Mouse (Mus musculus) intestine, embryonic 16.5 days (tissue): ENCODE data around the gene Nosip. TPM values are rescaled to one million over a fixed set of nuclear protein-coding genes. Genes with fewer than 3 reads are reported as not detected.
"Not testable (repeated sequence)": the region's sequence is repeated elsewhere in the genome, so short reads cannot be mapped to it uniquely, and the experiment has no call there.

Experiments used
- ATAC-seq: fragments of 200-750 bp; cut with Nextera tagmentation; 2 replicates; pipeline ENCODE4 v1.8.0; 2017; ENCODE audit warnings: moderate TSS enrichment, moderate library complexity
- H3K27ac ChIP-seq: fragments of 300-500 bp; sonication (generic); 2 replicates; pipeline ENCODE4 v1.5.1; 2014; ENCODE audit warnings: mild to moderate bottlenecking, low read length
- H3K27me3 ChIP-seq: fragments of 300-500 bp; sonication (generic); replicated peaks from 2 replicates; pipeline ENCODE4 v1.6.1; 2014; ENCODE audit warnings: low read length, control low read depth, mixed read lengths; ENCODE audit not compliant: control insufficient read depth, insufficient read depth
- H3K36me3 ChIP-seq: fragments of 300-500 bp; sonication (generic); 2 replicates; pipeline ENCODE4 v1.6.1; 2014; ENCODE audit warnings: low read length, control low read depth; ENCODE audit not compliant: control insufficient read depth, insufficient read depth
- H3K4me1 ChIP-seq: fragments of 300-500 bp; sonication (generic); 2 replicates; pipeline ENCODE4 v1.6.1; 2014; ENCODE audit warnings: low read length, control low read depth, mixed read lengths; ENCODE audit not compliant: control insufficient read depth, insufficient read depth
- H3K4me2 ChIP-seq: fragments of 300-500 bp; sonication (generic); 2 replicates; pipeline ENCODE4 v1.6.1; 2014; ENCODE audit warnings: low read depth, low read length, control low read depth
- H3K4me3 ChIP-seq: fragments of 300-500 bp; sonication (generic); 2 replicates; pipeline ENCODE4 v1.5.1; 2014; ENCODE audit warnings: mild to moderate bottlenecking, low read length
- H3K9ac ChIP-seq: fragments of 300-500 bp; sonication (generic); 2 replicates; pipeline ENCODE4 v1.6.1; 2014; ENCODE audit warnings: low read depth, low read length
- H3K9me3 ChIP-seq: fragments of 300-500 bp; sonication (generic); 2 replicates; pipeline ENCODE4 v1.6.1; 2016; ENCODE audit warnings: low read length, control low read depth; ENCODE audit not compliant: control insufficient read depth
- whole genome bisulfite sequencing: fragments of 180-500 bp; shearing (Covaris S2); extraction: QIAGEN DNeasy Blood & Tissue Kit; methylation state at CpG from one replicate; pipeline ENCODE4 v1.1.7; 2014; 5-methylcytosine and 5-hydroxymethylcytosine counted together
- polyA plus RNA-seq: library from polyadenylated mRNA; unstranded; fragments of >200 nt; fragmentation: Nextera tagmentation; extraction: Ambion mirVana; gene quantifications from 2 replicates; pipeline ENCODE4 v1.2.1, GENCODE M21; 2015

Nosip gene
- polyA plus RNA-seq, 1 experiment from 2014 or later: 56.0 TPM

DNA sequence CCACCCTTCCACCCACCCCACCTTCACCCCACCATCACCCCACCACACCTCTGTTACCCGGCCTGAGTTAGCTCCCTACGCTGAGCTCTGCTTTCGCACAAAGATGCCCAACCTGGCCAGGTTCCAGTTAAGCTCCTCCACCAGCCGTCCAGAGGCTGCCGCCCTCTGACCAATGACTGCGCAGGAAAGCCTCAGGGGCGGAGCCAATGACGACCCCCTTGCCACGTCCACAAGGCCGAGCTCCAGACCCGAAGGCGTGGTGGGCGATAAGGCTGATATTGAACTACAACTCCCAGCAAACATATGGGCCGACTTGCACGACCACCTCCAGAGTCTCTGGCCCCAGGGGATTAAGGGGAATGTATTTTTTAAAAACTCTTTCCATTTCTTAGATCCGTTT lies 29.8 kb downstream of the Nosip start, which contains the start of gene Rcn3:
Rcn3 (minus strand) TSS at position 174 of the 400 bp plus-strand sequence.
- under 1% methylated on average over 16 of the region's 16 CpGs for WGBS

GRCm38 (mm10) chr7:45092828-45093515 lies 30.7 kb downstream of the Nosip start:
- Histone ChIP-seq H3K27ac (peak overlapping the region; percentile 64), H3K4me2 (no peak overlapping the region), H3K9ac (no peak overlapping the region), H3K27me3 (no peaks in the 10 kb centered on the region), H3K9me3 (no peaks in the 10 kb centered on the region), H3K36me3 (0 out of 2 replicates have a peak, but pooled peaks cover 4% of the 10 kb centered on the region), H3K4me1 (peaks cover 18% of the 10 kb centered on the region), H3K4me3 (no peak overlapping the region)
- ATAC-seq: no peak
- WGBS: 52% methylated on average over 12 of the region's 12 CpGs

More for the DNA sequence above, 29.8 kb downstream of the Nosip start, which contains the start of gene Rcn3:
- peaks cover 18% of the 10 kb centered on the region for H3K4me1 ChIP-seq
- peak; percentile 87 for ATAC-seq
- H3K4me2 ChIP-seq: peak within 1 kb of the TSS; percentile 65
- peak within 1 kb of the TSS; percentile 79 for H3K27ac ChIP-seq
- H3K36me3 ChIP-seq: 0 out of 2 replicates have a peak, but pooled peaks cover 4% of the 10 kb centered on the region
- no peaks in the 10 kb centered on the region for H3K27me3 ChIP-seq
- H3K9ac ChIP-seq: peak within 1 kb of the TSS; percentile 75
- H3K4me3 ChIP-seq: peak within 1 kb of the TSS; percentile 57
- no peaks in the 10 kb centered on the region for H3K9me3 ChIP-seq

DNA sequence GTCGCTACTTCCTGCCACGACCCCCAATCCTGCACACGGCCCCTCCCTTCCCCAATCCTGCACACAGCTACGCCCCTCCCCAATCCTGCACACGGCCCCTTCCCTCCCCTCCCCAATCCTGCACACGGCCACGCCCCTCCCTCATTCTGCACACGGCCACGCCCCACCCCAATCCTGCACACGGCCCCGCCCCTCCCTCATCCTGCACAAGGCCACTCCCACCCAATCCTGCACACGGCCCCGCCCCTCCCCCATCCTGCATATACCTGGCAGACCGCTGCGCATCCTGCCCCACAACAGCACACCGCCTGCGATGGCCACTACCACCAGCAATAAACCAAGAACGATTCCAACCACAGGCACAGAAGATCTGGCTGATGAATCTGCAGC lies 31.3 kb downstream of the Nosip start:
- H3K4me1 ChIP-seq: peaks cover 18% of the 10 kb centered on the region
- WGBS: 33% methylated on average over 18 of the region's 18 CpGs
- ATAC-seq: no peak
- H3K9ac ChIP-seq: no peak overlapping the region
- H3K27ac ChIP-seq: peak overlapping the region; percentile 64
- no peak overlapping the region for H3K4me2 ChIP-seq
- no peaks in the 10 kb centered on the region for H3K27me3 ChIP-seq
- H3K4me3 ChIP-seq: no peak overlapping the region
- H3K36me3 ChIP-seq: 0 out of 2 replicates have a peak, but pooled peaks cover 4% of the 10 kb centered on the region
- no peaks in the 10 kb centered on the region for H3K9me3 ChIP-seq

DNA sequence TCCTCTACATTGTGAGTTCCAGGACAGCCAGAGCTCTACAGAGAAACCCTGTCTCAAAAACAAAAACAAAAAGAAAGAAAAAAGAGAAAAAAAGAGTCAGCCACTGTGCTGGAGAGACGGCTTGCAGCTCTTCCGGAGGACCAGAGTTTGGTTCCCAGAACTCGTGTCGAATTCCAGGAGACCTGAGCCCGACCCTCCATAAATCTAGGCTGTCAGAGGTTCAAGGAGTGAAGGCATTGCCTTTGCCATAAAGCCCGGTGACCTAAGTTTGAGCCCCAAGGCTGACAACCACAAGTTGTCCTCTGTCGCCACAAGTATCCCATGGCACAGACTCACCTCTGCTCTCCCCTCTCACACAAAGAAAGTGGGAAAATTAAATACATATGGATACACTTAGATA lies 31.9 kb downstream of the Nosip start:
- H3K4me2 ChIP-seq: no peak overlapping the region
- no peak for ATAC-seq
- no peaks in the 10 kb centered on the region for H3K9me3 ChIP-seq
- H3K27me3 ChIP-seq: no peaks in the 10 kb centered on the region
- no peak overlapping the region for H3K4me3 ChIP-seq
- WGBS: 34% methylated on average over 7 of the region's 7 CpGs
- peaks cover 18% of the 10 kb centered on the region for H3K4me1 ChIP-seq
- H3K27ac ChIP-seq: no peak overlapping the region
- H3K9ac ChIP-seq: no peak overlapping the region
- H3K36me3 ChIP-seq: 0 out of 2 replicates have a peak, but pooled peaks cover 4% of the 10 kb centered on the region

GRCm38 (mm10) chr7:45095367-45095766 lies 33.1 kb downstream of the Nosip start:
- WGBS: 81% methylated on average over 6 of the region's 6 CpGs
- H3K9ac ChIP-seq: no peak overlapping the region
- no peak overlapping the region for H3K4me2 ChIP-seq
- H3K4me3 ChIP-seq: no peak overlapping the region
- no peak for ATAC-seq
- H3K36me3 ChIP-seq: 0 out of 2 replicates have a peak, but pooled peaks cover 4% of the 10 kb centered on the region
- no peaks in the 10 kb centered on the region for H3K27me3 ChIP-seq
- no peak overlapping the region for H3K27ac ChIP-seq
- peaks cover 16% of the 10 kb centered on the region for H3K4me1 ChIP-seq
- no peaks in the 10 kb centered on the region for H3K9me3 ChIP-seq

GRCm38 (mm10) chr7:45095965-45096364 lies 33.7 kb downstream of the Nosip start:
- not testable (repeated sequence) for H3K9ac ChIP-seq, H3K27ac ChIP-seq, H3K4me3 ChIP-seq, H3K4me2 ChIP-seq, H3K9me3 ChIP-seq, ATAC-seq, H3K36me3 ChIP-seq, H3K27me3 ChIP-seq
- peaks cover 13% of the 10 kb centered on the region for H3K4me1 ChIP-seq
- 95% methylated on average over 14 of the region's 14 CpGs for WGBS

- Histone ChIP-seq H3K9me3 (no peaks in the 10 kb centered on the region), H3K4me3 (no peak overlapping the region), H3K4me1 (peaks cover 13% of the 10 kb centered on the region), H3K4me2 (no peak overlapping the region), H3K27me3 (no peaks in the 10 kb centered on the region), H3K9ac (no peak overlapping the region), H3K27ac (peak overlapping the region; percentile 23; the same call in 1 of the 2 replicates), H3K36me3 (0 out of 2 replicates have a peak, but pooled peaks cover 4% of the 10 kb centered on the region)
- no peak for ATAC-seq
- 58% methylated on average over 6 of the region's 6 CpGs for WGBS
Measured at GRCm38 (mm10) chr7:45097479-45097878, 35.2 kb downstream of the Nosip start.

GRCm38 (mm10) chr7:45098541-45099240 lies 36.5 kb downstream of the Nosip start:
- 89% methylated on average over 8 of the region's 8 CpGs for WGBS
- Histone ChIP-seq H3K27me3 (no peaks in the 10 kb centered on the region), H3K4me3 (no peak overlapping the region), H3K4me1 (peaks cover 19% of the 10 kb centered on the region), H3K4me2 (no peak overlapping the region), H3K9ac (no peak overlapping the region), H3K36me3 (0 out of 2 replicates have a peak, but pooled peaks cover 4% of the 10 kb centered on the region), H3K27ac (no peak overlapping the region), H3K9me3 (no peaks in the 10 kb centered on the region)
- no peak for ATAC-seq

DNA sequence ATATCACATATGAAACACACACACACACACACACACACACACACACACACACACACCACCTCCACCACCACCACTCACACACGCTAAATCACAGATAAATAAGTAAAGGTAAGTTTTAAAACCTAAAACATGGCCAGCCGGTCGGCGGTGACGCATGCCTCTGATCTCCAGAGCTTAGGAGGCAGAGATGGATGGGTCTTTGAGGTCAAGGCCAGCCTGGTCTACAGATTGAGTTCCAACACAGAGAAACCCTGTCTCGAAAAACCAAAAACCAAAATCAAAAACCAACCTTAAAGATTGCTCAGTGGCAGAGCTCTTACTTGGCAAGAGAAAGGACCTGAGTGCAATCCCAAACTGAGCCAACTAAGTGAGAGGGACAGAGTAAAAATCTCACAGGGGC lies 37.8 kb downstream of the Nosip start:
- H3K27ac ChIP-seq: no peak overlapping the region
- no peak overlapping the region for H3K4me3 ChIP-seq
- no peak overlapping the region for H3K9ac ChIP-seq
- no peaks in the 10 kb centered on the region for H3K9me3 ChIP-seq
- ATAC-seq: no peak
- no peak overlapping the region for H3K4me2 ChIP-seq
- H3K4me1 ChIP-seq: peaks cover 25% of the 10 kb centered on the region
- H3K27me3 ChIP-seq: no peaks in the 10 kb centered on the region
- H3K36me3 ChIP-seq: 0 out of 2 replicates have a peak, but pooled peaks cover 4% of the 10 kb centered on the region
- WGBS: 86% methylated on average over 6 of the region's 6 CpGs
